Mouse (Mus musculus) heart, adult 2 months (tissue): Measurements from ENCODE around the gene Gucd1.

ENCODE experiments used
- CTCF ChIP-seq: fragments of 200-600 bp; IDR thresholded peaks from 2 replicates; pipeline ENCODE4 v1.8.1; 2022; ENCODE audit warnings: antibody characterized with exemption, mild to moderate bottlenecking, moderate library complexity
- EP300 ChIP-seq: fragments of 200-500 bp; IDR thresholded peaks from 2 replicates; pipeline ENCODE4 v1.6.1; 2011; ENCODE audit warnings: low read depth, low read length, control low read depth; ENCODE audit not compliant: insufficient read depth
- POLR2A ChIP-seq: fragments of 200-500 bp; IDR thresholded peaks from 2 replicates; pipeline ENCODE4 v1.6.1; 2011; ENCODE audit warnings: mild to moderate bottlenecking, low read depth, low read length, control low read depth; ENCODE audit not compliant: insufficient read depth

DNA sequence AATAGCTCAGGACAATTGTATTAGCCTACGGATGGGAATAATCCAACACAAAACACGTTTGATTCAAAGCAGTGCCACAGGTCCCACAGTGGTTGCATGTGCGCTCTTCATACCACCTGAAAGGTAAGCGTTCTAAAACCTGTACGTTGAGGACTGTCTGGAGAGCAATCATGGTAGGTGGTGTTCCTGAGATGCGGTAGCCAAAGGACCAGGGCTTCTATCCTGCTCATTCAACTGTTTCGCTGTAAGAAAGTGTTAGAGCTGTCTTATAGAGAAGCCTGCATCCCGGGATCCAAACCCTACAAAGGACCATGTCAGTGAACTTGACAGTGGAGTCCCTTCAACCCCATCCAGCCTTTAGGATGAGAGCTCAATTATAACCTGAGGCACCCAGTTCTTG is 67.4 kb downstream of the Gucd1 start:
- no peak for TF ChIP-seq POLR2A
- TF ChIP-seq CTCF: no peak
- no peak for TF ChIP-seq EP300
